Mouse (Mus musculus) Patski (cell line): ENCODE data around the gene Vgll4. TPM values are rescaled to one million over a fixed set of nuclear protein-coding genes. Genes with fewer than 3 reads are reported as not detected.
"Not testable (repeated sequence)": the region's sequence is repeated elsewhere in the genome, so short reads cannot be mapped to it uniquely, and the experiment has no call there.

Source experiments
- ATAC-seq: fragments of 100-300 bp; one replicate; pipeline ENCODE4 v1.8.0; 2021
- CTCF ChIA-PET: fragments of 350-600 bp; sonication (Branson Sonifier 250); formaldehyde crosslinking; loops from one replicate; lab custom pipeline; 2022; ENCODE audit warnings: inconsistent platforms; lab: Charles Lee
- POLR2A ChIA-PET: fragments of 350-600 bp; sonication (Branson Sonifier 250); formaldehyde crosslinking; loops from one replicate; lab custom pipeline; 2022; ENCODE audit warnings: antibody characterized with exemption, inconsistent platforms; lab: Charles Lee
- DNase-seq: peaks from one replicate; pipeline ENCODE4 v3.0.0-alpha.2; 2011; ENCODE audit warnings: low read depth, low spot score
- H3K27me3 ChIP-seq: fragments of 371-371 bp; one replicate; pipeline ENCODE4 v1.5.1; 2021
- CTCF ChIP-seq: fragments of 100-300 bp; IDR thresholded peaks from one replicate; pipeline ENCODE4 v1.5.1; 2021
- in situ Hi-C: fragments of 300-500 bp; cut with MboI; formaldehyde crosslinking; loops from 3 replicates; pipeline ENCODE4 v1.11.1; 2018; ENCODE audit warnings: low pct_unique_long_range_greater_than_20kb, mixed read lengths
- polyA plus RNA-seq: library from polyadenylated mRNA; unstranded; gene quantifications from one replicate; pipeline ENCODE4 v1.2.3, GENCODE M21; 2021

The Vgll4 gene
- polyA plus RNA-seq, 1 experiment from 2014 or later, result 98.0 TPM

DNA sequence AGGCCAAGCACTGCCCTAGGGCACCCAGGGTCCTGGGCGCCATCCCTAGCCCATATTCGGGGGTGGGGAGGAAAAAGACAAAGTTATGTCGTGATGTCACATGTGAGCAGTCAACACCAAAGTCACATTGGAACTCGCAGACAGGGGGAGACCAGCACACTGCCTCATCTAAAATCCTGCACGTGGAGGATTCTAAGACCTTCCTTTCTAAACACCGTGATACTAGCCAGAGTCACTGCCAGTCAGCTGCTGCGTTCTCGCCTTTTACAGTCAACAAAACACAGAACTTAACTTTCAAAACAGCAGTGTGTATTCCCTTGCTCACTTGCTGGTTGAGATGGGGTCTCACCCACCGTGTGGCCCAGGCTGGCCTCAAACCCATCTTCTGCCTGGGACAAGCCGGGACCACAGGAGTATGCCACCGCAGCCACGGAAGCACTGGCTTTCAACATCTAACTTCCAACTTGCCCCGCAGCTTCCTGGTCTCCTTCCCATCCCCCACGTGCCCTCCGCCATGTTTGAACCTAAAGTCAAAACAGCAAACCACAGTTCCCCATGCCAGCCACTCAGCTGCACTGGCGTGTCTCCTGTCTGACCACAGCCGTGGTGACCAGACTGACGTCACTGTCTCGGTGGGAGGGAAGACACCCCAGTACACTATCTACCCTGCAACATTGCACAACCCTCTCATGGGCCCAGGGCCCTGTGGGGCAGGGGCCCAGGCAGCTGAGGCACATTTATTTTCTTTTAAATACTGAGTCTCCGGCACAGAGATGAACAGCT, 76.2 kb downstream of the Vgll4 start:
- DNase-seq, result no peak
- no peak for TF ChIP-seq CTCF
- H3K27me3 ChIP-seq, result no peaks in the 10 kb centered on the region
- ATAC-seq, result peak; percentile 27
- ChIA-PET CTCF (interaction anchor here (1.2 to 1.5 kb wide), 5 partner anchors 22 to 167 kb away, joined by 3 to 4 read pairs (median 4); no protein-coding TSS in a partner anchor), POLR2A (interaction anchor here (0.6 kb wide), 1 partner anchor 95 kb away, joined by 3 read pairs; no protein-coding TSS in a partner anchor)
- in situ Hi-C loops, result no loop called here

DNA sequence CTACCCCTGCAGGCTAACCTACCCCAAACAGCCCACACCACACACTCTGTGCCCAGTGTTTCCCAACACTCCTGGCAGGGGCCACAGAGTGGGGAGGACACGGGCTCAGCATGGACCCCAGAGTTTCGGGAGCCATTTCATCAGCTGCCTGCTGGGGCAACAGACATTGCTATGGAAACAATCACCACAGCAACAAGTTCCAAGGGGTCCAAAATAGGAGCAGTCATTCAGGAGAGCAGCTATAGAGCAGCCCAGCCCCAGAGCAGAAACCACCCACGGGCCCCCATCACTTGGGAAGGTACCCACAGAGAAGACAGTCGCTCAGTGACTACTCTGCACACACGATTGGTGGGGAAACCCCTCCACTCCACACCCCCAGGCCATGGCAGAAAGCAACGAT, 77.4 kb downstream of the Vgll4 start:
- H3K27me3 ChIP-seq, result no peaks in the 10 kb centered on the region
- ChIA-PET POLR2A (no interaction called here), CTCF (interaction anchor here (0.8 kb wide), 1 partner anchor 14 kb away, joined by 3 read pairs; no protein-coding TSS in a partner anchor)
- no peak for TF ChIP-seq CTCF
- no peak for DNase-seq
- in situ Hi-C loops, result no loop called here
- no peak for ATAC-seq

DNA sequence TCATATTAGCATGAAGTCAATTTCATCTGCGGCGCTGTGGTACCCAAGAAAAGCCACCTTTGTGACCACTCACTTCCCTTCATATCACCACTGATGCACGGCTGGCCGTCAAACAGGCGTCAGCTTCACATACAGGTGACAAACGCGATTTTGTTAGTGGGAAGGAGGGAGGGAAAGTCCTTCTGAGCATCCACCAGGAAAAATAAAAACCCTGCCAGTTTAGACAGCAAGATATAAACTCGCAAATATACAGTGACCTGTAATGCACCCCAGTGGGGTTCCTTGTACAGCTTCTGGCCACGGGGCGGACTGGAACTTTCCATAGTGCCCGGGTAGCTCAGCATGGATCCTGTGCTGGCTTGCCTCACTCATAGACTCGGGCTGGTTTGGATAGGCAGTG, 78.0 kb downstream of the Vgll4 start:
- in situ Hi-C loops, result no loop called here
- H3K27me3 ChIP-seq, result no peaks in the 10 kb centered on the region
- DNase-seq (no peak), ATAC-seq (no peak)
- no peak for TF ChIP-seq CTCF
- CTCF ChIA-PET, result interaction anchor here (0.8 kb wide), 1 partner anchor 13 kb away, joined by 3 read pairs; no protein-coding TSS in a partner anchor
- POLR2A ChIA-PET, result no interaction called here

GRCm38 (mm10) chr6:114891272-114891671, 78.5 kb downstream of the Vgll4 start:
- DNase-seq, result no peak
- no peaks in the 10 kb centered on the region for H3K27me3 ChIP-seq
- in situ Hi-C loops, result no loop called here
- no peak for ATAC-seq
- no peak for TF ChIP-seq CTCF
- CTCF ChIA-PET, result interaction anchor here (0.8 to 1.3 kb wide), 4 partner anchors 13 to 124 kb away, joined by 3 to 4 read pairs (median 3); no protein-coding TSS in a partner anchor
- POLR2A ChIA-PET, result interaction anchor here (0.9 kb wide), 1 partner anchor 13 kb away, joined by 3 read pairs; no protein-coding TSS in a partner anchor

DNA sequence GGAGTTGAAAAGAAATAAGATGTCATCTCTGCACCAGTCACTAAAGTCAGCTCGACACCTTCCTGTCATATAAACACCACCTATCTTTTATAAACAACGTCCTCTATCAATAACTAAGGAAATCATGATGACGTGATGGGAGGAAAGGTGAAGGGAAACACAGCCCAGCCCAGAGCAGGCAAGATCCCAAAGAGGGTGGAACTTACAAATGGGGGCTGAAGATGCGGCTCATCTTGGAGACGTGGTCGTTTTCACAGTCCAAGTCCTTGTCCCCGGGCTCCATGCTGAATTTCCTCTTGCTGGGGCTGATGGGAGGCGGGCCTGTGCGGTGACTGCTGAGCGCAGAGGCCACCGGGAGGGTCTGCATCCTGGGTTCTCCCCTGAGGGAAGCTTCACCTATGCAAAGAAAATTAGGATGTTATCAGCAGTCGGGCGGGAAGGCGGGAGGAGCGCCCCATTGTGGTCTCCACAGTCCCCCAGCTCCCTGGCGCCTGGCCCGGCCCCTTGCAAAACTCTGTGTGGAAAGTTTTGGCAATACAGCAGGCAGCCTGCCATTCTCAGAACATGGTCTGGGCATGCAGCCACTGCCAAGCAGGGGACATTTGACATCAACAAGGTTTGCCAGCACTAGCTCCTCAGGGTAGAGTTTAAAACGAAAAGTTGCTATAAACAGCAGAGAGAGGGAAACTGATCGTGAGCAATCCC, 79.2 kb downstream of the Vgll4 start:
- ATAC-seq (no peak), DNase-seq (no peak)
- no peaks in the 10 kb centered on the region for H3K27me3 ChIP-seq
- CTCF ChIA-PET, result interaction anchor here (0.8 to 1.3 kb wide), 3 partner anchors 13 to 125 kb away, joined by 3 to 4 read pairs (median 3); no protein-coding TSS in a partner anchor
- POLR2A ChIA-PET, result interaction anchor here (0.9 kb wide), 1 partner anchor 12 kb away, joined by 3 read pairs; no protein-coding TSS in a partner anchor
- in situ Hi-C loops, result no loop called here
- no peak for TF ChIP-seq CTCF

DNA sequence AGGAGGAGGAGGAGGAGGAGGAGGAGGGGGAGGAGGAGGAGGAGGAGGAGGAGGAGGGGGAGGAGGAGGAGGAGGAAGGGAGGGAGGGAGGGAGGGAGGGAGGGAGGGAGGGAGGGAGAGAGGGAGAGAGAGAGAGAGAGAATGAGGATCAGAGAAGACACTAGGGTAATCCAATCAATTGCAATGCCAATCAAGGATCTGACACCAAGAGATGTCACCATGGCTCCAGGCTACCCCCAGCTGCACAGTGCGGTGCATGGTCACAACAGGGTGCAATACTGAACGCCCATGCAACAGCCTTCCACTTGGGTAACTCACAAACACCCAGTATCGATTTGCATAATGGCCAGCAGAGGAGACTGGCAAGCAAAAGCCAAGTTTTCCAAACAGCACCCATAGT, 79.8 kb downstream of the Vgll4 start:
- not testable (repeated sequence) for H3K27me3 ChIP-seq

GRCm38 (mm10) chr6:114888922-114889321, 80.9 kb downstream of the Vgll4 start:
- in situ Hi-C loops, result no loop called here
- ChIA-PET CTCF (interaction anchor here (0.7 to 1.3 kb wide), 7 partner anchors 11 to 74 kb away, joined by 3 to 4 read pairs (median 3); no protein-coding TSS in a partner anchor), POLR2A (interaction anchor here (0.6 kb wide), 1 partner anchor 247 kb away, joined by 3 read pairs; no protein-coding TSS in a partner anchor)
- H3K27me3 ChIP-seq, result no peaks in the 10 kb centered on the region
- ATAC-seq (peak; percentile 96), DNase-seq (peak; percentile 82)
- no peak for TF ChIP-seq CTCF

More for the DNA sequence above, 79.8 kb downstream of the Vgll4 start:
- ATAC-seq, in situ Hi-C loops, DNase-seq: not testable (repeated sequence)
- POLR2A ChIA-PET, result interaction anchor here (0.5 to 0.9 kb wide), 2 partner anchors 30 to 137 kb away, joined by 3 to 5 read pairs; no protein-coding TSS in a partner anchor
- CTCF ChIA-PET, result interaction anchor here (1.0 to 1.3 kb wide), 2 partner anchors 12 to 125 kb away, joined by 3 to 4 read pairs; no protein-coding TSS in a partner anchor

GRCm38 (mm10) chr6:114886504-114887361, 83.1 kb downstream of the Vgll4 start:
- in situ Hi-C loops, result no loop called here
- no peak for TF ChIP-seq CTCF
- no peak for DNase-seq
- ChIA-PET CTCF (no interaction called here), POLR2A (no interaction called here)
- H3K27me3 ChIP-seq, result no peaks in the 10 kb centered on the region
- no peak for ATAC-seq

DNA sequence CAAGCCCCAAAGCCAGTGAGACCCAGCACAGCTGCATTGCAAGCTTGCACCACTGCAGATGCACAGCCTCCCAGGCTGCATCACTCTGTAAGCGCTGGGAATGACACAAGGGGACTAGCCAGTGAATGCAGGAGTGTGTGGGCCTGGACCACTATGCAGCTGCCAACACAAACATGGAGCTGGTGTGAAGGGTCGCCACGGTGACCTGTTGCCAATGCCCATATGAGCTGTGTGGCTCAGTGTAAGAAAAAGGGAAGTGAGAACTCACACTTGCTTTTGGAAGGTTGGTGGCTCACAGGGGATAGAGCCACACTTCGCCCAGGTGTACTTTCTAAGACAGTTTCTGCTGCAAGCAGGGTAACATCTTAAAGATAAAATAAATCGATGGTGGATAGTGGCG, 83.8 kb downstream of the Vgll4 start:
- CTCF ChIA-PET, result no interaction called here
- no peak for ATAC-seq
- no peak for DNase-seq
- H3K27me3 ChIP-seq, result no peaks in the 10 kb centered on the region
- POLR2A ChIA-PET, result no interaction called here
- in situ Hi-C loops, result no loop called here
- no peak for TF ChIP-seq CTCF

GRCm38 (mm10) chr6:114885129-114885528, 84.7 kb downstream of the Vgll4 start:
- CTCF ChIA-PET, result no interaction called here
- POLR2A ChIA-PET, result no interaction called here
- DNase-seq, result no peak
- in situ Hi-C loops, result no loop called here
- H3K27me3 ChIP-seq, result no peaks in the 10 kb centered on the region
- no peak for TF ChIP-seq CTCF
- no peak for ATAC-seq
